Mouse (Mus musculus) left cerebral cortex, adult 18-20 months (tissue): ENCODE data around the gene Tarsl2. TPM values are rescaled to one million over a fixed set of nuclear protein-coding genes. Genes with fewer than 3 reads are reported as not detected.

Experiments
- DNase-seq, 2 experiments: peaks; one replicate each; pipeline ENCODE4 v3.0.0; 2021 to 2022; ENCODE audit warnings: low spot score in 2 of 2, mixed read lengths in 1 of 2
- long read RNA-seq, 2 experiments: library from polyadenylated mRNA; stranded (forward); transcript quantifications; one replicate each; pipeline ENCODE4 v2.0.0; 2021
- total RNA-seq, 2 experiments: library from RNA; stranded (reverse); gene quantifications; 2 replicates each; pipeline ENCODE4 v1.2.3; 2021

Gene Tarsl2
- total RNA-seq: 10 to 100 TPM; 39.6 to 42.6 TPM
- long read RNA-seq, experiment 1, transcript Tarsl2-201 (19 exons, 3,192 nt): major isoform, 24 of 31 reads
- long read RNA-seq, experiment 1, partial matches to known transcripts: 6 of 31 reads
- long read RNA-seq, experiment 1, other reads (novel, unspliced or antisense): 1 of 31 reads
- long read RNA-seq, experiment 2, transcript Tarsl2-201 (19 exons, 3,192 nt): major isoform, 6 of 8 reads
- long read RNA-seq, experiment 2, partial matches to known transcripts: 2 of 8 reads
- long read RNA-seq, experiment 2, other reads (novel, unspliced or antisense): 0 of 8 reads

DNA sequence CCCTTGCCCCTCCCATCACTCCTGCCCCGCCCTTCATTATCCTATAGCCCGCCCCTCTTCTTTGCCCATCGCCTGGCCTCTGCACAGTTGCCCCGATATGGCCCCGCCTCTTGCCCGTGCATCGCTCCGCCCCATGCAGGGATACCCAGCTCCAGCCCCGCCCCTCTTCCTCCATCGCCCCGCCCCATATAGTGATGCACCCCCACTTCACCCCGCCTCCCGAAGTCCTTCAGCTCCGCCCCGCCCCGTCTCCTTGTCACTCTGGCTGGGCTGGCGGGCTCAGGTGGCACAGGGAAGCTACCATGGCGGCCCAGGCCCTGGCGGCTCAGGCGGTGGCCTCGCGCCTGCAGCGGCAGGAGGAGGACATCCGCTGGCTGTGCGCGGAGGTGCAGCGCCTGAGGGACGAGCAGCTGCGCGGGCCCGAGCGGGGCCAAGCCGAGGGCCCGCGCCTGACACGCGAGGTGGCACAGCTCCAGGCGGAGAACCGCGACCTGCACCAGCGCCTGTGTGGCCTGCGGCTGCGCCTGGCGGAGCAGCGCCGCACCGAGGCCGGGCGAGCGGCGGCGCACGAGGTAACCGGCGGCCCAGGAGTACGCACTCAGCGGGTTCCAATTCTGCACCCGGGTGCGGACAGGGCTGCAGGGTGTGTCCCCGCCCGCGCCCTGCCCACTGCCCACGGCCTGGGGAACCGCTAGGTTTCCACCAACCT is at the start of gene Tarsl2:
Gene Tarsl2 (plus strand): TSS at position 256 of the 709 bp plus-strand sequence.
- peak; percentile 96 for DNase-seq

DNA sequence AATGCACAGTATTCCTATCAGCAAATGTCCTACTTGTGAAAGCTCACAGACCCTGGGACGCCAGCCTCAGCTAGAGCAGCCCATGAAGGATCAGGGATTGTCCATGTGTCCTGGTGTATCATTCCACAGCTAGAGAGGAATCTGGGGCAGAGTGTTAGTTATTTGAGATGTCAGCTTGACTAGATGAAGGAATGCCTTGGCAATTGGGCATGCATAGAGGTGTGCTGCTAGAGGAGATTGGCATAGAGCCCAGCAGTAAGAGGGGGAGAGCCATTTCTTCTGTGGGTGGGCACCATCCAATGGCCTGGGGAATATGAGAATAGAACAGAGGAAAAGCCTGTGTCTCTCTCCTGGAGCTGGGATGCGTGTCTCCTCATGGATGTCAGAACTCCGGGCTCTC is 38.6 kb upstream of the Tarsl2 start:
- peak in 1 of 2 experiments; percentile 15 for DNase-seq

GRCm38 (mm10) chr7:65607003-65607402 is 37.7 kb upstream of the Tarsl2 start:
- DNase-seq: no peak

DNA sequence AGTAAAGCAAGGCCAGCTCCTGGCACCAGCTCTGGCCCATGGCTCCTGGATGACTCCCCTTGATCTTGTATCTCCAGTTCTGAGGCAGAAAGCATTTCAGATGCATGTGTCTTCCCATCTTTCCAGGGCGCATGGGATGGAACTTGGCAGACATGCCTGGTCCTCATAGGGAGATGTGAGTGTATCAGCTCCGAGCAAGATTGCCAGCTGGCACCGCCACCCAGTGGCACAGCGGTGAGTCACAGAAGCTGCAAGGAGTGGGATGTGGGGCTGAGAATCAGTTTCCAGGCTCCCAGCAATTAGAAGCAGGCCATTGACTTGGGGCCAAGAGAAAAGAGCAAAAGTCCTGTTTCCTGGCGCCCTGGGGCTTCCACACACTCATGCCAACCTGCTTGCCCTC is 34.5 kb upstream of the Tarsl2 start:
- DNase-seq: peak; percentile 81 to 87

GRCm38 (mm10) chr7:65610673-65611072 is 34.0 kb upstream of the Tarsl2 start:
- no peak for DNase-seq

- DNase-seq: no peak
Measured at GRCm38 (mm10) chr7:65611298-65611697, 33.4 kb upstream of the Tarsl2 start.

GRCm38 (mm10) chr7:65613723-65614122 is 31.0 kb upstream of the Tarsl2 start:
- no peak for DNase-seq

GRCm38 (mm10) chr7:65618751-65619150 is 25.9 kb upstream of the Tarsl2 start:
- no peak for DNase-seq

- DNase-seq: no peak
Measured at GRCm38 (mm10) chr7:65620746-65621145, 24.0 kb upstream of the Tarsl2 start.

GRCm38 (mm10) chr7:65623330-65623729 is 21.4 kb upstream of the Tarsl2 start:
- no peak for DNase-seq

GRCm38 (mm10) chr7:65625528-65625927 is 19.2 kb upstream of the Tarsl2 start:
- DNase-seq: no peak

DNA sequence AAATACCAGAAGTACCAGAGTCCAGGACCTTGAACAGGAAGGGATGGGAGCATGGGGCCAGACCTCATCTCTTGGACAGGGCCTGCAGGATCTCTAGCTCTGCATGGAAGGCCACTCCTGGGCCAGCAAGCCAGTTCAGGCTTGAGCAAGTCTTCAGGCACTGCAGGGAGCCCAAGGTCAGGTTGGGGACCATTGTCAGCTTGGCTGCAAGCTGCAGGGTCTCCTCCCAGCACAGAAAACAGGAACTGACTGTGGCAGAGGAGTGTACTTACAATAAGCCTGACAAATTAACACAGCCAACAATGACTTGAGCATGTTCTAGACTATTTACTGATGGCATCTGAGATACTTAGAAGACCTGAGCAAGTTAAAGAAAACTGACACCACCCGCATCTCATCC is 14.9 kb upstream of the Tarsl2 start:
- no peak for DNase-seq

GRCm38 (mm10) chr7:65630661-65631060 is 14.0 kb upstream of the Tarsl2 start:
- no peak for DNase-seq

DNA sequence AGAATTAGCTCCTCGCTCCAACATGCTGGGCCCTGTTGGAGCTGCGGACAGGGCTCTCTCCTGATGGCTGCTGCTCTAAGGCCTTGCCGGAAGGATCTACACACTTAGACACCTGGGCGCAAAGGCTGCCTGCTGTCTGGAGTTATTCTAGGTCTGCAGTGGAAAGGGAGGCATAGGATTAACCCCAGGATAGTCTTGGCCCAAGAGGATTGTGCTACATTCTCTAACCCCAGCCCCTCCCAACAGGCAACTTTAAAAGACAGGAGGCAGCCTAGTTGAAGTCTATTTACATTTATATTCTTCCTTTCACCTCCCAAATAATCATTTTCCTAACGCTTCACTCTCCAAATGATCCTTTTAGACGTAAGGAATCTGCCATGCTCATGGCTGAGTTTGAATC is 8.9 kb upstream of the Tarsl2 start:
- no peak for DNase-seq

DNA sequence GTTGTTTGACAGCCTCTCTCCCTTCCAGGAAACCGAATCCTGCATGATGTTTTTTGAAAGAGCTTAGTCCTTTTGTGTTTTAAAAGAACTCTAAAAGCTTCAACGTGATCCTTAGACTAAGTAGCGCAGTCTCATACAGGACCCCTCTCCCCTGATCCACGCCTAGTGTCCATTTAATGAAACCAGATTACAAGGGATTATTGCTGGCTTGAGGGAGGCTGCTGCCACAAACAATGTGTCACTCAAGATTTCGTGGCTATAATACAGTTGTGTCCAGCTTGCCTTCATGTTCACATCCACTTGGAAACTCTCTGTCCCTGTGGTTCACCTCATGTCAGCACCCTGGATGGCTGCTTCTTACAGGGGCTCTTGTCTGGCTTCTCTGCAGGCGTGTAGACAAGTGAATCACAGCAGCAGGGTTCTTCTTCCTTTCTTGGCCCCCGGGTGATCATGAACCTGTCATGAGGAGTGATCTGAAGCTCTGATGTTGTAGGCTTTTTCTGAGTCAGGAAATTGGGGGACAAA is 8.3 kb upstream of the Tarsl2 start:
- DNase-seq: no peak

DNA sequence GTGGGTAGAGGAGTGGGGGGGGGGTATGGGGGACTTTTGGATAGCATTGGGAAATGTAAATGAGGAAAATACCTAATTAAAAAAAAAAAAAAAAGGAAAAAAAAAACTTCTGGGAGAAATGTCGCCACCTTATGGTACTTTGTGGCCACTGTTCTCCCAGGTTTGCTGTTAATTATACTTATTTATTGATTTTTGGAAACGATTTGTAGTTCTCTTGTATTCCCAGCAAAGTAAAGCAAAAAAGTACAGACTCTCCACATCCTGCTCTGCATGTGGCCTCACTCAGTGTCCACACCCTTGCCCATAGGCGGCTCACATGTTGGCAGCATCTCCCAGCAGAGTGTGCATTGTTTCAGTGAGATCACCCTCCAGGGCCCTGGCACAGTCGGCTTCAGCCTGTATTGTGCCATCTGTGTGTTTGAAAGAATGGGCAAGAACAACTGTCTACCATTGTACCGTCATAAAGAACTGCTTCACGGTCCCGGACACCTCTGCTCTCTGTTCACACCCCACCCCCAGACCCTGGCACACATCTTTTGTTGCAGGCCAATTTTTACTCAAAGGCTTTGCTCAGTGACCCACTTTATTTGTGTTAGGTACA is 6.4 kb upstream of the Tarsl2 start:
- peak in 1 of 2 experiments; percentile 27 for DNase-seq

GRCm38 (mm10) chr7:65639821-65640382 is 4.8 kb upstream of the Tarsl2 start:
- no peak for DNase-seq

GRCm38 (mm10) chr7:65640672-65641071 is 4.0 kb upstream of the Tarsl2 start:
- no peak for DNase-seq

- DNase-seq: no peak
Measured at GRCm38 (mm10) chr7:65642371-65643304, 2.1 kb upstream of the Tarsl2 start.

GRCm38 (mm10) chr7:65643861-65644421 is 757 bp upstream of the Tarsl2 start:
- DNase-seq: no peak
